Mouse (Mus musculus): ENCODE measurements around the gene Usp7.
"Not testable (repeated sequence)": the region's sequence is repeated elsewhere in the genome, so short reads cannot be mapped to it uniquely, and the experiment has no call there.

Usp7 gene

DNA sequence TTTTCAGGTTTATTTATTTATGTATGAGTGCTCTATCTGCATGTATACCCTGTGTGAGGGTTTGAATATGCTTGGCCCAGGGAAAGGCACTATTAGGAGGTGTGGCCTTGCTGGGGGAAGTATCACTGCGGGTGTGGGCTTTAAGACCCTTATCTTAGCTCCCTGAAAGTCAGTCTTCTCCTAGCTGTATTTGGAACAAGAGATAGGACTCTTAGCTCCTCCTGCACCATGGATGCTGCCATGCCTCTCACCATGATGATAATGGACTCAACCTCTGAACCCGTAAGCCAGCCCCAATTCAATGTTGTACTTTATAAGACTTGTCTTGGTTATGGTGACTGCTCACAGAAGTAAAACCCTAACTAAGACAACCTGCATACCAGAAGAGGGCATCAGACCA lies 39.8 kb downstream of the Usp7 start:
- DNase-seq (ENCODE audit: low spot score in 2 of 2): no peak

- no peak for DNase-seq (ENCODE audit: low spot score in 2 of 2)
Measured at GRCm38 (mm10) chr16:8751555-8752235, 40.4 kb downstream of the Usp7 start.

DNA sequence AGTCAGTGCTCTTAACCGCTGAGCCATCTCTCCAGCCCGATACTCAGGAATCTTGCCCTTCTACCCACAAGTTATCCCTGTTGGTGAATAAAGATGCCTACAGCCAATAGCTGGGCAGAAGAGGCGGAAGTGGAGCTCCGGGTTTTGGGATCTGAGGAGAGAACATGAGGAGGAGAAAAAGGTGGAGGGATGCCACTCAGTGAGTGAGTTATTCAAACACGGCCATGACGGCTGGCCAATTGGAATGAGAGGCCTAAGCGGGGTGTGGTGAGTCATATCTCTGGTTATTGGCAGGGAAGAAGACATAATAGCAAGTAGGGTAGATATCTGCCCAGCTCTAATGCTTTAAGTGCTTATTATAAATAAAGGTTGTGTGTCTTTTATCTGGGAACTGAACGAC lies 43.2 kb downstream of the Usp7 start:
- no peak for DNase-seq (ENCODE audit: low spot score in 2 of 2)

- DNase-seq (ENCODE audit: low spot score in 2 of 2): no peak
Measured at GRCm38 (mm10) chr16:8748175-8748846, 43.8 kb downstream of the Usp7 start.

GRCm38 (mm10) chr16:8747772-8748171 lies 44.3 kb downstream of the Usp7 start:
- no peak for DNase-seq (ENCODE audit: low spot score in 2 of 2)

- DNase-seq (ENCODE audit: low spot score in 2 of 2): no peak
Measured at GRCm38 (mm10) chr16:8746509-8746908, 45.6 kb downstream of the Usp7 start.

GRCm38 (mm10) chr16:8745751-8746150 lies 46.4 kb downstream of the Usp7 start:
- DNase-seq (ENCODE audit: low spot score in 2 of 2): no peak

GRCm38 (mm10) chr16:8743989-8744388 lies 48.1 kb downstream of the Usp7 start:
- DNase-seq (ENCODE audit: low spot score in 2 of 2): no peak

- DNase-seq (ENCODE audit: low spot score in 2 of 2): no peak
Measured at GRCm38 (mm10) chr16:8741697-8742096, 50.4 kb downstream of the Usp7 start.

- no peak for DNase-seq (ENCODE audit: low spot score in 2 of 2)
Measured at GRCm38 (mm10) chr16:8741110-8741509, 51.0 kb downstream of the Usp7 start.

DNA sequence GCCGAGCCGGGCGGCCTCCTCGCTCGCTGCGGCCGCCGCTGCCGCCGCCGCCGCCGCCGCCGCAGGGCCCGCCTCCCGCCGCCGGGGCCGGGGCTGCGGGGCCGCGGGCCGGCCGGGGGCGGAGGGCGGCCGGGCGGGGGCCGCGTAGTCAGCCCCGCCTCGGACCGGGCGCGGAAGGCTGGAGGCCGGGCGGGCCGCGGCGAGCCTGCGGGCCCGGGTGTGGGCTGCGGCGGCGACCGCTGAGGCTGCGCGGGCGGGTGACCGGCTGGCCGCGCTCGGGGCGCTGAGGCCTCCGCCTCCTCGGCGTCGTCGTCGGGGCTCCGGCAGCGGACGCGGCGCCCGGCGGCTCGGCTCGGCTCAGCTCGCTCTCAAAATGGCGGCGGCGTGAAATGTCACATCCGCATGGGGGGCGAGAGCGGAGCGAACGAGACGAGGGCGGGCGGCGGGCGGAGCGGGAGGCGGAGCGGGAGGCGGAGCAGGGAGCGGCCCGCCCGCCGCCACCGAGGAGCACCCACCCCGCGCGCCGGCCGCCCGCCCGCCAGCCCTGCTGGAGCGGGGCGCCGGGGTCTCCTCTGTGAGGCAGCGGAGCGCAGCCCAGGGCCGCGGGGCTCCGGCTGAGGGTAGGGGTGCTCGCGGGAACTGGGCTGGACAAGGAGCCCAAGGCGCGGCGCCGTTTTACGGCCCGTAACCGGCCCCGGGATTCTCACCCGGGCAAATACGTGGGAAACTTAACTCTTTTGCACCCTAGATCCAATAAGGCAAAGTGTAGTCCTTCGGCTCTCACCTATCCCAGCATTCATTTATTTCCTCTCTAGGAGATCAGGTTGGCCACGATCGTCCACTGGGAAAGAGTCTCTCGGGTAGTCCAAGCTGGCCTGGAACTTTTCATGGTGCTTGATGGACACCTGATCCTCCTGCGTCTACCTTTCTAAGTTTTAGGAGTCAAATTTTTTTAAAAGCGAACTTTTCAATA lies 53.3 kb downstream of the Usp7 start:
- DNase-seq (ENCODE audit: low spot score in 2 of 2): peak; percentile 85 to 90

- DNase-seq (ENCODE audit: low spot score in 2 of 2): peak in 1 of 2 experiments; percentile 25
Measured at GRCm38 (mm10) chr16:8737666-8738541, 54.2 kb downstream of the Usp7 start.

DNA sequence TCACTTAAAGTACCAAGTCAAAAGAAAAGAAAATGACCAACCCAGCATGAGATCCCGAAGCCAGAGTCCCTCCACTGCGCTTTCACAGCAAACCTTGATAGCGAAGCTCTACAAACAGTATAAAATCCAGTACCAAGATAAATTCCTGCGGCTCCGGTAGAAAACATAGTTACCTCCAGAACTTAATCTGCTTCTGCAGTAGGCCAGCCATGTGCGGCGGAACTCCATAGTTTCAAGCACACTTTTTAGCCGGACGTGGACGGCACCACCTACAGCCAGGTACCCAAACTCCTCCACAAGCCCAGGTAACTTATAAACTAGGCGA lies 54.8 kb downstream of the Usp7 start:
- DNase-seq (ENCODE audit: low spot score in 2 of 2): no peak

DNA sequence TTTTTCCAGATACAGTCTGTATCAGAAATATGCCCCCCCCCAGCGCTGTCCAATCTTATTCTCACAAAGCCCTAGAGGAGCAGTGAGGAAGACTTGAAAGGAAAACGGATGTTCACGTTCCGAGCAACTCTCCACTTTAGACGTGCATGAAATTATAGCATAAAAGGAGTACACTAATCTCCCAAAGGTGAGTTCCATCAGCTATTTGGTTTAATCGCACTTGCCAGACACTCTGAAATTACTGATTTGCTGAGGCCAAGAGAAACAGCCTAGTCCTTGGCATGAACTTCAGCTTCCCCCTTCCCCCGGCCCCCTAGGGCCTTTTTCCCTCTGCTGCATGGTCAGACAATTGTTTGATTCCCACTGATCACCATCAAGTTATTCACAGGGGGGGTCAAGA lies 55.4 kb downstream of the Usp7 start:
- no peak for DNase-seq (ENCODE audit: low spot score in 2 of 2)

GRCm38 (mm10) chr16:8736032-8736431 lies 56.1 kb downstream of the Usp7 start:
- DNase-seq (ENCODE audit: low spot score in 2 of 2): no peak

- no peak for DNase-seq (ENCODE audit: low spot score in 2 of 2)
Measured at GRCm38 (mm10) chr16:8734693-8735092, 57.4 kb downstream of the Usp7 start.

DNA sequence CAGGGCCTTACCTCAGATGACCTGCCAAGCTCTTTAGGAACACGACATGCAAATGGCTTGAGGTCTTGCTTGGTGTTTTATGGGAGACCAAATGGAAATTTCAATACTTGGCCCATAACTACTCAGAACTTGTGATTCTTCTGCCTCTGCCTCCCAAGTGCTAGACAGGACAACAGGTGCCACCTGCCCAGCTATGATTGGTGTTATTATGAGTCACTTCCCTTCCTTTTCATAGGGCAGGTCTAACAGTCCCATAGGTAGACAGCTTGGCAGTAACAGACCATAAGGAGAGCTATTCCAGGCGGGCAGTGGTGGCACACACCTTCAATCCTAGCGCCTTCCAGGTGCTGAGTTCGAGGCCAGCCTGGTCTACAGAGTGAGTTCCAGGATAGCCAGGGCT lies 58.5 kb downstream of the Usp7 start:
- no peak for DNase-seq (ENCODE audit: low spot score in 2 of 2)

GRCm38 (mm10) chr16:8732450-8732849 lies 59.7 kb downstream of the Usp7 start:
- not testable (repeated sequence) for DNase-seq (ENCODE audit: low spot score in 2 of 2)

DNA sequence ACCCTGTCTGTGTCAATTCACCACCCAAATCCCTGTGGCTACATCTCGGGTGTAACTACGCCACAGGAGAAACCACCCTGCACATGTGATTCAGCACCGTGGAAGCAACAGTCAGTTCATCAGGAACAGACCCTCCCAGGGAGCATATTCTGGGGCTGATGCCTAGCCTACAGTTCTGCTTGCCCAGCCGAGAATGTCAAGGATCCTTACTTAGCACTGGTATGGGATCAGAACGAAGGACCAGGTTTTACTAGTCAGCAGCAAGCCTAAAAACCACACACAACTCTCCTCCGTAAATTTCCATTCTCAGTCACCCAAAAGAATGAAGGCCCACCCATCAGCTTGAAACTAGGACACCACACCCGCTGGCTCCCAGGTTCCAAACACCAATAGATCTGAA lies 60.5 kb downstream of the Usp7 start:
- DNase-seq (ENCODE audit: low spot score in 2 of 2): no peak

GRCm38 (mm10) chr16:8728111-8728748 lies 63.9 kb downstream of the Usp7 start:
- DNase-seq (ENCODE audit: low spot score in 2 of 2): no peak

DNA sequence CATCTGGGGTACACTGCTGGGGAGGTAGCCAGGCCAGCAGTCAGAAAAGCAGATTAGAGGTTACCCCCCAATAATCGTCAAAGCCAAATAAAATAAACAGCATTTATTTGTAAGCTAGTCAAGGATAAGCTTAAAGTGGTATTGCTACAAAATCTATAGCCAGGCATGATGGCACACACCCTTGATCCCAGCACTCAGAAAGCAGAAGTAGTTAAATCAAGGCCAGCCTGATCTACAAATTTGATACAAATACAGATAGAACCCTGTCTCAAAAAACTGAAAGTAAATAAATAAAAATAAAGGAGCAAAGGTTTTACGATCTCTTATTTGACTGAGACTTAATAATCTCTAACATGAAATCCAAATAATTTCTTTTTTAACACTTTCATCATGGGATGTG lies 66.3 kb downstream of the Usp7 start:
- DNase-seq (ENCODE audit: low spot score in 2 of 2): no peak

Data from right cerebral cortex, adult 2 months (tissue).